Mouse (Mus musculus): ENCODE measurements around the gene Fiz1.

GRCm38 (mm10) chr7:5017352-5017751, 2.9 kb upstream of the Fiz1 start:
- TF ChIP-seq GATA1 (IDR thresholded peaks at IDR 0.05; ENCODE audit: borderline replicate concordance, low read length) (no peak), FLI1 (IDR thresholded peaks at IDR 0.05; ENCODE audit: low read length) (no peak)
